Mouse (Mus musculus) forebrain, embryonic 13.5 days (tissue): ENCODE measurements around the gene Wfdc5. TPM values are rescaled to one million over a fixed set of nuclear protein-coding genes. Genes with fewer than 3 reads are reported as not detected.

ENCODE experiments used
- ATAC-seq: fragments of 200-750 bp; cut with Nextera tagmentation; 2 replicates; pipeline ENCODE4 v1.8.0; 2017
- H3K27ac ChIP-seq: fragments of 300-500 bp; sonication (generic); 2 replicates; pipeline ENCODE4 v1.5.1; 2015; ENCODE audit warnings: inconsistent platforms, mild to moderate bottlenecking, moderate library complexity
- H3K27me3 ChIP-seq: fragments of 300-500 bp; sonication (generic); 2 replicates; pipeline ENCODE4 v1.6.1; 2015; ENCODE audit warnings: mild to moderate bottlenecking, inconsistent platforms
- H3K36me3 ChIP-seq: fragments of 300-500 bp; sonication (generic); 2 replicates; pipeline ENCODE4 v1.6.1; 2015; ENCODE audit warnings: mild to moderate bottlenecking, inconsistent platforms; ENCODE audit not compliant: poor library complexity, severe bottlenecking
- H3K4me1 ChIP-seq: fragments of 300-500 bp; sonication (generic); 2 replicates; pipeline ENCODE4 v1.6.1; 2015; ENCODE audit warnings: inconsistent platforms
- H3K4me2 ChIP-seq: fragments of 300-500 bp; sonication (generic); 2 replicates; pipeline ENCODE4 v1.6.1; 2015; ENCODE audit warnings: inconsistent platforms, mild to moderate bottlenecking, moderate library complexity
- H3K4me3 ChIP-seq: fragments of 300-500 bp; sonication (generic); 2 replicates; pipeline ENCODE4 v1.5.1; 2015; ENCODE audit warnings: mild to moderate bottlenecking, inconsistent platforms
- H3K9ac ChIP-seq: fragments of 300-500 bp; sonication (generic); 2 replicates; pipeline ENCODE4 v1.6.1; 2015; ENCODE audit warnings: mild to moderate bottlenecking, inconsistent platforms
- H3K9me3 ChIP-seq: fragments of 300-500 bp; sonication (generic); replicated peaks from 2 replicates; pipeline ENCODE4 v1.6.1; 2016; ENCODE audit warnings: inconsistent platforms
- WGBS: fragments of 180-500 bp; shearing (Covaris S2); methylation state at CpG from one replicate; pipeline ENCODE4 v1.1.7; 2015; 5-methylcytosine and 5-hydroxymethylcytosine counted together
- polyA plus RNA-seq: library from polyadenylated mRNA; unstranded; fragments of >200 nt; fragmentation: Nextera tagmentation; extraction: Ambion mirVana; gene quantifications from 2 replicates; pipeline ENCODE4 v1.2.1, GENCODE M21; 2015

Gene Wfdc5
- polyA plus RNA-seq, 1 experiment from 2014 or later, result not detected

DNA sequence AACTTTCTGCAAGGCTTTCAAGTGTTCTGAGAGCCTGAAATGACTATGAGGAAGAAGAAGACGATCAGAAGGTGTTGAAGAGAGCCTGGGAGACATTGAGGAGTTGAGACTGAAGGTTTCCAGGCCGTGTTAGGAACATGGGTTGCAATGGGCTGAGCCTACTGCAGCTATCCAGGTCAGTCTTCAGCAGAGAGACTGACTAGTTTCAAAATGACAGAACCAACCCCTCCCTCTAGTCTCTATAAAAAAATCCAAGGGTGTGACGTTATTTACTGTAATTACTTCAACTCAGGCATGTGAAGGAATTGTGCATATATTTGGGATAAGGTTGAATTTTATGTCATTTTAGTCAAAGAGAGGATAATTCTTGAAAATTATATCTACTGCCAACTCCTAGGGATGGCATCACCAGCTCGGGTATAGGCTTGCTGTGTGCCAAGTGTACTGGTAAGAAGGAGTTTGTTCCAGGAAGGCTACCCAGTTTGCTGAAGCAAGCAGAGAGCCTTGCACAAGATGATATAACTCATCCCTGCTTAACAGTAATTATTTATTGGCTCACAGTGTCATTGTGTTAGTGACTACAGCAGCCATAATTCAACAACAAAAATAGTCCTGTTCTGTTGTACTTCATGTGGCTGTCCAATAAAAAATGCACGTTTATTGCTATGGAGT is 12.6 kb upstream of the Wfdc5 start:
- 80% methylated on average over 5 of the region's 5 CpGs for WGBS
- no peak overlapping the region for H3K4me3 ChIP-seq
- no peaks in the 10 kb centered on the region for H3K27me3 ChIP-seq
- H3K4me1 ChIP-seq, result no peaks in the 10 kb centered on the region
- no peak overlapping the region for H3K9ac ChIP-seq
- no peaks in the 10 kb centered on the region for H3K36me3 ChIP-seq
- H3K4me2 ChIP-seq, result no peak overlapping the region
- no peak for ATAC-seq
- H3K27ac ChIP-seq, result no peak overlapping the region
- no peaks in the 10 kb centered on the region for H3K9me3 ChIP-seq

DNA sequence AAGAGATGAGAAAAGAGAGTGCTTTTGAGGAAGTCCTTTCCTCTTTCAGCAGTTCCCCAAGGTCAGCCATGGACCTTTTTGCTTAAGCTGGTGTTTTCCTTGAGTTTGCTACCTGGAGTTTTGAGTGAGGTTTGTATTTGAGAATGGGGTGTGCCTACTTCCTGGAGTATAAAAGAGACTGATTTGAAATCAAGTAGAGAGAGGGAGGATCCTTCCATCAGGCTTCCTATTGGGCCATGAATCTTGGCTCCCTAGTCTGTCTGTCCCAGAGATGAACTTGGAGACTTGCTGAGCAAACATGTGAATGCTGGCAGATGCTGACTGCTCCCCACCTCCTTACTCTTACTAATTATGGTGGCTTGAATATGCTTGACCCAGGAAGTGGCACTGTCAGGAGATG is 9.7 kb upstream of the Wfdc5 start:
- Histone ChIP-seq H3K36me3 (no peaks in the 10 kb centered on the region), H3K27me3 (no peaks in the 10 kb centered on the region), H3K4me3 (no peak overlapping the region), H3K4me2 (no peak overlapping the region), H3K4me1 (no peaks in the 10 kb centered on the region), H3K27ac (no peak overlapping the region), H3K9ac (no peak overlapping the region), H3K9me3 (no peaks in the 10 kb centered on the region)
- no peak for ATAC-seq

DNA sequence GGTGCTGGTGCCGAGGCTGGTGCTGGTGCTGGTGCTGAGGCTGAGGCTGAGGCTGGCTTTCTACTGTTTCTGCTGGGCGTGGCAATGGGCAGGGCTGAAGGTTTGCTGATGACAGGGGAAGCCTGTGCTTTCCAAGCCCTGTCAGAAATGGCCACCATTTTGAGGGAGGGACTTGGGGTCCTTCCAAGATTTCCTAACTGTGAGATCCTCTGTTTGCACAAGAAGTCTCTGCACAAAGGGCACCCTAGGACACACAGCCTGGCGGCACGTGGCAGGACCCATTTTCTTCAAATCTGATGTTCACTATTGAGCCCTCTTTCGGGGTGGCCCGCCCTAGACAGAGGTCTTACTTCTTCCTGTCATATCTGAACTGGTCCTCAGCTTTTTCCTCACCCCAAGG is 8.0 kb upstream of the Wfdc5 start, which contains the start of gene Wfdc12:
Gene Wfdc12 (minus strand): TSS at position 33 of the 400 bp plus-strand sequence.
- WGBS, result 83% methylated on average over 5 of the region's 6 CpGs
- H3K4me1 ChIP-seq, result no peaks in the 10 kb centered on the region
- H3K36me3 ChIP-seq, result no peaks in the 10 kb centered on the region
- H3K4me3 ChIP-seq, result no peak within 1 kb of the TSS
- H3K4me2 ChIP-seq, result no peak within 1 kb of the TSS
- H3K27ac ChIP-seq, result no peak within 1 kb of the TSS
- H3K9me3 ChIP-seq, result no peaks in the 10 kb centered on the region
- H3K9ac ChIP-seq, result no peak within 1 kb of the TSS
- H3K27me3 ChIP-seq, result no peaks in the 10 kb centered on the region
- no peak for ATAC-seq

DNA sequence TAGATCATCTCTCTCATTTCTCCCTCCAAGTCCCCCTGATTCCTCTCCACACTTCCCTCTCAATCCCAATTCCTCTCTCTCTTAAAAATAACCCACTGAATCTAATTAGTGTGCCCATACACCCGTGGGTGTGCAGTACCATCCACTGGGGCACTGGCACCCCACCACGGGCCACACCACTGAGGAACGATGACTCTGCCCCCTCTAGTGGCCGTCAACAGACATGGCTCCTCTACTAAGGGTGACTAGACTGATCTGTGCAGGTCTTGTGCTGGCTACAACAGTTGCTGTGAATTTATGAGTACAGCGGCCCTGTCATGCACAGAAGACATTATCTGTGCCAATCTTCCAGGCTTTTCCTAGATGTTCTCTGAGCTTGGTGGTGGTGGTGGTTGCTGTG is 6.2 kb upstream of the Wfdc5 start:
- H3K4me1 ChIP-seq, result peaks cover 4% of the 10 kb centered on the region; the same call in 1 of the 2 replicates
- WGBS, result 35% methylated on average over 5 of the region's 5 CpGs
- no peak overlapping the region for H3K4me2 ChIP-seq
- no peak overlapping the region for H3K9ac ChIP-seq
- no peak overlapping the region for H3K27ac ChIP-seq
- H3K4me3 ChIP-seq, result no peak overlapping the region
- no peaks in the 10 kb centered on the region for H3K36me3 ChIP-seq
- no peak for ATAC-seq
- no peaks in the 10 kb centered on the region for H3K27me3 ChIP-seq
- H3K9me3 ChIP-seq, result no peaks in the 10 kb centered on the region

DNA sequence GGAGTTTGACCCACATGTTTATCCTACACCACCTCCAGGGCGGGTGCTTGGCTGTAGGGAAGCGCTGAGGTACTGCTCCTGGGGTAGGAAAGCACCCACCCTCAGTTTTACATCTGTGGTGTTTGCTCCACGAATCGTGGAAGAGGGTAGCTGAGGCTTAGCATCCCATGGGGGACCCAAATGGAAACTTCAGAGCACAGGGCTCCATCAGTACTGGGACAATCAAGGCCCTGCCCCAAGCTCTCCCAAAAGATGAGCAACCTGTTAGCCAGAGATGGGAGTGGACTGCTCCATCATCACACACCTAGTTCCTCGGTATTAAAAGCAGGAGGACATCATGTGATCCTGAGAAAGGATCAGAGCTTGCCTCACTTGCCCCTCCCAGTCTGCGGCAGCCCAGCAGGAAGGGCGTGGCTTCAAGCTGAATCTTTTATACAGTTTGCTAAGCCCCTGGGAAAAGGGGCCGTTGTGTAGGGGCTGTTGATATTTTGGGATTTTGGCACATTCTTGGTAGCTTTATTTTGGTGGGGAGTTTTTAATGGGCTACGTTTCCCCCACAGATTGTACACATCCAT is 1.7 kb upstream of the Wfdc5 start:
- Histone ChIP-seq H3K27me3 (no peaks in the 10 kb centered on the region), H3K4me1 (peaks cover 4% of the 10 kb centered on the region; the same call in 1 of the 2 replicates), H3K27ac (no peak overlapping the region), H3K9me3 (no peaks in the 10 kb centered on the region), H3K9ac (no peak overlapping the region), H3K36me3 (no peaks in the 10 kb centered on the region), H3K4me2 (0 out of 2 replicates have a peak overlapping the region, but pooled peaks have one; percentile 4), H3K4me3 (no peak overlapping the region)
- no peak for ATAC-seq
- 43% methylated on average over 9 of the region's 9 CpGs for WGBS

DNA sequence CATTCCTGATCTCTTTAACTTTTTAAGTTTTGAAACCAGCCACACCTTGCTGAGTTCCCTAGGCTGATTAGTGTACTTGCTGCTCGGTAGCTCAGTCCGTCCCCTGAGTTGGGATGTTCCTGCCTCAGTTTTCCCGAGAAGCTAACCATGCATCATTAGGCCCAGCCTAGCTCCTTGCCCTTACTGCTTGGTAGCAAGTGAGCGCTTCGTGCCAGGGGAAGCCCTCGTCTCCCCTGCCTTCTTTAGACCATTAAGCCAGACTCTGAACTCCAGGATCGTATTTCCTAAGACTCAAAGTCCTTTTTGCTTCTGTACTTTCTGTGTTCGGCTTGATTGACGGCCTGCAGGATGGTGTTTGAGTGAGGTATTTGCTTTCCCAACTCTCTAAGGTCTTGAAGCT is 798 bp upstream of the Wfdc5 start:
- no peak for ATAC-seq
- H3K9me3 ChIP-seq, result no peaks in the 10 kb centered on the region
- H3K4me3 ChIP-seq, result no peak overlapping the region
- no peak overlapping the region for H3K4me2 ChIP-seq
- no peaks in the 10 kb centered on the region for H3K27me3 ChIP-seq
- 76% methylated on average over 9 of the region's 9 CpGs for WGBS
- no peak overlapping the region for H3K27ac ChIP-seq
- H3K9ac ChIP-seq, result no peak overlapping the region
- H3K4me1 ChIP-seq, result peaks cover 4% of the 10 kb centered on the region; the same call in 1 of the 2 replicates
- no peaks in the 10 kb centered on the region for H3K36me3 ChIP-seq

DNA sequence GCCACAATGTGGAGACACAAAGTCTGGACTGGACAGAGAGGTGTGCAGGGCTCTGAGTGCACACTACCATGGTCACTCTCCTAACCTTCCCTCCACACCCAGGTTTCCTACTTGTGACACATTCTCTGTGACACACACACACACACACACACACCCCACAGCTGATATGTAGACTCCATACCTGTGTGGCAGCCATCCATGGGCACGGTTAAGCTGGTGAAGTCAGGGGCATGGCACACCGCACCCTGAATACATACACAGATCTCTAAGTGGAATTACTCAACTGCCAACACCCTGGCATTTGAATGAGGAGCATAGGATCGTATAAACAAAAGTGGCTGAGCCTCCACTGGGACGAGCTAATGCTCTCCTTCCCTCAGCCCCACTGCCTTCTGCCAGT is 1.8 kb downstream of the Wfdc5 start:
- Histone ChIP-seq H3K4me3 (no peak overlapping the region), H3K9ac (no peak overlapping the region), H3K4me2 (no peak overlapping the region), H3K4me1 (peaks cover 4% of the 10 kb centered on the region), H3K27me3 (no peaks in the 10 kb centered on the region), H3K36me3 (no peaks in the 10 kb centered on the region), H3K9me3 (no peaks in the 10 kb centered on the region), H3K27ac (no peak overlapping the region)
- WGBS, result 88% methylated on average over 4 of the region's 4 CpGs
- ATAC-seq, result no peak

DNA sequence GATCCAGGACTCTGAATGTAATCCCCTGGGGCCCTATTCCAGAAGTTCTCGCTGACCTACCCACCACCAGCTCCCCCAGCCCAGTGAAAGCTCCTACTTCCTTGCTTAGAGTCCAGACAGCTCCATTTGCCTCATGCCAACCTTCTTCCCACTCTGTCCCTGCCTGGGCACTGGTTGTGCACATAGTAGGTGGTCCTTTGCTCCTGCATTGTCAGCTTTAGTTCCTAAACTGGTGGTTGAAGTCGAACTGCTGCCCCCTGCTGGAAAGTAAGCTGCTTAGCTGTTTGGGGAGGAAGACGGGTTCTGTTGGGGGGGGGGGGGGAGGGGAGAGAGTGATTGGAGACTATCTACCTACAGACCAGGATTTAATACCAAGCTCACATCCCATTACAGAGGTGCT is 2.4 kb downstream of the Wfdc5 start:
- Histone ChIP-seq H3K27ac (no peak overlapping the region), H3K4me2 (no peak overlapping the region), H3K4me1 (peaks cover 4% of the 10 kb centered on the region), H3K9ac (no peak overlapping the region), H3K36me3 (no peaks in the 10 kb centered on the region), H3K4me3 (no peak overlapping the region), H3K27me3 (no peaks in the 10 kb centered on the region), H3K9me3 (no peaks in the 10 kb centered on the region)
- 38% methylated on average over 3 of the region's 3 CpGs for WGBS
- ATAC-seq, result no peak

DNA sequence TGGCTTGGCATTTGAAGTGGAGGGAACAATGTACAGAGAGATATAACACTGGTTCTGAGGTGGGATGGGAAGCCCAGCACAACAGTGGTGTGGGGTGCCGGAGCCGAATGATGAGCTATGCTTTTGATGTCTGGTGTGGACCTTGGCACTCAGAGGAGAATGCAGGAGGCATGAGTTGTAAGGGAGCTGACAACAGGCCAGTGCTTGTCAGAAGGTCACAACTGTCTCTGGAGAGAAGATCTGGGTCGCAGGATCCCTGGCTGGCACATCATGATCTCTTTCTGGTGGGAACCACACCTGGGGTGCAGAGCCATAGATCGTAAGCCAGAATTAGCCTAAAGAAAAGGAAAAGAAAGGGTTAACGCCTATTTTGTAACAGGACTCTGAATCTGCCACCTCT is 4.7 kb downstream of the Wfdc5 start:
- Histone ChIP-seq H3K9me3 (no peaks in the 10 kb centered on the region), H3K36me3 (no peaks in the 10 kb centered on the region), H3K9ac (no peak overlapping the region), H3K4me3 (no peak overlapping the region), H3K27ac (no peak overlapping the region), H3K4me1 (no peaks in the 10 kb centered on the region; the same call in 1 of the 2 replicates), H3K27me3 (peaks cover 2% of the 10 kb centered on the region; the same call in 1 of the 2 replicates), H3K4me2 (no peak overlapping the region)
- ATAC-seq, result no peak
- WGBS, result 87% methylated on average over 5 of the region's 5 CpGs

DNA sequence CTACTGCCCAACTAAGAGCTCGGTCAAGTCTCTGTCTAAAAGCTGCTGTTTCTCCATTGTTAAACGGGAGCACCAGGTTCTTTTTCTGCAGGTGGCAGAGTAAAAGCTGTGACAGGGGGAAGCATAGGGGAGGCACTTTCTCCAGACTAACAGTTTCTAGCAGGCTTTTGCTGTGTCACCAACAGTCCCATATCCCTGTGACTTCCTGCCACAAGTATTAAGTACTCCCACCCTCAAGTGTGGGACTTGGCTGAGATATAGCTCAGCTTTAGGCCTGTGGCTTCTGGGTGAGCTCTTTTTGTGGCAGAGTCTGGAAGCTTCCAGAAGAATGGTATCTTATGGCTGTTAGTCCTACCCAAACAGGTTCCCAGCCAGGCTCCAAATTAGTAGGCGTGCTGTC is 6.7 kb downstream of the Wfdc5 start:
- no peaks in the 10 kb centered on the region for H3K36me3 ChIP-seq
- H3K4me1 ChIP-seq, result peaks cover 7% of the 10 kb centered on the region
- WGBS, result 70% methylated on average over 3 of the region's 3 CpGs
- H3K4me3 ChIP-seq, result no peak overlapping the region
- peaks cover 20% of the 10 kb centered on the region for H3K27me3 ChIP-seq
- H3K27ac ChIP-seq, result no peak overlapping the region
- ATAC-seq, result no peak
- H3K9me3 ChIP-seq, result no peaks in the 10 kb centered on the region
- H3K9ac ChIP-seq, result no peak overlapping the region
- H3K4me2 ChIP-seq, result no peak overlapping the region

DNA sequence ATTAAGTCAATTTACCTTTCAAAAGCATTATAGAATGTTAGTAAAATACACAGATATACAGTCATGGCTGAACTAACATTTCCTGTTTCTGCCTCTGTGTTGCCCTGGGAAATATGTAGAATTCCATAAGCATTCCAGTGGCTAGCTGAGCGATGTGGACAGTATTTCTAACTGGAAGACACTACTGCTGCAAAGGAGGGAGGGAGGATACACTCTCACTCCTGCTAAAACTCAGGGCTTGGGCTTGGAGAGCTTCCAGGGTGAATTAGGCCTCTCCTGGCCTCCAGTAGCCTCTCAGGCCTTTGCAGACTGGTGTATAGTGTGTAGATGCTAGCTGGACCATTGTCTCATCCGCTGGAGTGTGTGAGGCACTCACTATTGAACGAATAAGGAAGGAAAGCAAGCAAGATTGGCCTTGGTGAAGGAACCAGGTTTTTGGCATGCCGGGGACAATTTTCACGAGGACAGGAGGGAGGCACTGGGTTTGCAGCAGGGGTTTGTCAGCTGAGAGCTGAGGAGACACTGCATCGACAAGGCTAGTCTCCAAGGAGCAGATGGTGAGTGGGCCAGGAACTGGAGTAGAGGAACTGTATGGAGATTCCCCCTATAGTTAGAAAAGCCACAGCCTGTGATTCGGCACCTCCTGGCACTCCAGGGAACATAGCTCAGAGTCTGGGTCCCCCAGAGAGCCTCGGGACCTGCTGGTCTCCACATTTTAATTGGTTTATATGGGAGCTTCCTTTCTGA is 7.7 kb downstream of the Wfdc5 start:
- H3K4me3 ChIP-seq, result no peak overlapping the region

DNA sequence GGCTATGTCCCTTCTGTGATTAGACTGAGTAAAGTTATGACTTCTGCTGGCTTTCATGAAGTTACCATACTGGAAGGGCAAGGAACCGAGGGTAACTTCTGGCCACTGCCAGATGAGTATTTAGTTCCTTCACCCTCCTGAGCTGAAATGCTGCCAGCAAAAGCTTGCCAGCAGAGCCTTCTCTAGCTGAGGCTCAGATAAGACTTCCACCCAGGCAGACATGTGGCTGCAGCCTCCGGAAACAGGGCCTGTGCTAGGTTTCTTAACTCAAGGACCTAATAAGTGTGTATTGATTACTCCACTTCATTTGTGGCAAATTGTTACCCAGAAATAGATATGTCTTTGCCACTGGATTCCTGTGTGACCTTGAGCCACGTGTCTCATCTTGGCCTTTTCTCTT is 9.1 kb downstream of the Wfdc5 start:
- H3K4me3 ChIP-seq, result no peak overlapping the region
- no peak overlapping the region for H3K9ac ChIP-seq
- peaks cover 45% of the 10 kb centered on the region for H3K27me3 ChIP-seq
- peaks cover 20% of the 10 kb centered on the region for H3K4me1 ChIP-seq
- no peaks in the 10 kb centered on the region for H3K9me3 ChIP-seq
- H3K27ac ChIP-seq, result no peak overlapping the region
- 81% methylated on average over 3 of the region's 3 CpGs for WGBS
- ATAC-seq, result no peak
- no peaks in the 10 kb centered on the region for H3K36me3 ChIP-seq
- H3K4me2 ChIP-seq, result no peak overlapping the region

More for the DNA sequence above, 7.7 kb downstream of the Wfdc5 start:
- H3K36me3 ChIP-seq, result no peaks in the 10 kb centered on the region
- H3K27ac ChIP-seq, result no peak overlapping the region
- H3K4me1 ChIP-seq, result peaks cover 16% of the 10 kb centered on the region
- no peak overlapping the region for H3K4me2 ChIP-seq
- H3K9ac ChIP-seq, result no peak overlapping the region
- 76% methylated on average over 8 of the region's 8 CpGs for WGBS
- no peak for ATAC-seq
- no peaks in the 10 kb centered on the region for H3K9me3 ChIP-seq
- H3K27me3 ChIP-seq, result peaks cover 31% of the 10 kb centered on the region
